Mouse (Mus musculus): ENCODE results near the gene Zfp612. TPM values are rescaled to one million over a fixed set of nuclear protein-coding genes. Genes with fewer than 3 reads are reported as not detected.

Gene Zfp612
- polyA plus RNA-seq, 2 experiments from 2014 or later = 1.3 to 1.7 TPM

DNA sequence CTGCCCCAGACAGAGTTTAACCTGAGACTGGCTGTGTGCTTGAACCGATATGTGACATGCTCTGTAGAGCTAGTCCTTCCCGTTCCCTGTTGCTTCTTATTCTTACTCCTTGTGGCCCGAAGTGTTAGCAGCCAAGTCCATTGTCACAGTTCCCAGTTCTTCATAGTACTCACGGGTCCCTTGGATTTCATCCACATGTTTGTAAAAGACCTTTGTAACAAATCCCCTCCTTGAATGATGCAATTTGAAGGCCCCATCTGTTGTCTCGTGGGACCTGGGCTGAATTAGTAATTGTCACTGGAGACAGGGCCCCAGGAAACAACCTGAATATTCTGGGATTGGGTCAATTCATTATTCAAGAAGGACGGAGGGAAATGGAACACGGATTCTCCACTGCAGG lies 56.0 kb downstream of the Zfp612 start:
- no peak for ATAC-seq

DNA sequence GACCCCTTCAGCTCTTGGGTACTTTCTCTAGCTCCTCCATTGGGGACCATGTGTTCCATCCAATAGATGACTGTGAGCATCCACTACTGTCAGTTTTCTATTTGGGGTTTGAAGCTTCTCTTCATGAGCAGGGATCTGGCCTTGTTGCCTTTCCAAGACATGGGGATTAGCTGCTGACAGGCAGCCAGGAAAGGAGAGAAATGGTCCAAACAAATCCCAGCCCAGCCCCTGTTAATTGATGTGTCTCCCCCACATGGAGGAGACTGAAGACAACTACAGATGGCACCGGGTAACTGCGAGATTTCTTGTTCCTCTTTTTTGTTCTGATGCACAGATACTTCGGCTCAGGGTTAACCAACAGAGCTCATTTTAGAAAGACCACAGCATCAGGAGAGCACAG lies 60.6 kb downstream of the Zfp612 start:
- no peak for ATAC-seq

DNA sequence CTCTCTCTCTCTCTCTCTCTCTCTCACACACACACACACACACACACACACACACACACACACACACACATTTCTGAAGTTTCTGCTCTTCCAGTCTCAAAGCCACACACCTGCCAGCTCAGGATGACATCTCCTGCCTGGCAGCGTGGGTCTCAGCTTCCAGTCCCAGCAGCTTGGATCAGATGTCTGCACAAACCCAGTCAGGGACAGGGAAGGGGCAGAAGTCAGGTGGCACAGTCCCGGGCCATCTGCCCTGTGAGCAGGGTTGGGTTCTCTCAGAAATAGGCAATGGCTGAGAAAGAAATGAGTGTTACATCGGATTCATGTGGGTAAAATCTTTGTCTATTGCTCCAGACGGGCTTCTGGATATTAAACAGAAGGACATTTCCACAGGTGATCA lies 61.2 kb downstream of the Zfp612 start:
- no peak for ATAC-seq

Other genes with a start within 250 kb of the Zfp612 start
- 1 to 10 TPM; 1.0 to 1.3 TPM for gene Phlpp2, start 211.2 kb upstream of the Zfp612 start, polyA plus RNA-seq (2017; shearing (Covaris generic))
- gene Marveld3, start 117.5 kb upstream of the Zfp612 start, polyA plus RNA-seq (2017; shearing (Covaris generic)) = not detected
- not detected for gene Tat, start 89.3 kb upstream of the Zfp612 start, polyA plus RNA-seq (2017; shearing (Covaris generic))
- gene Chst4, start 40.0 kb upstream of the Zfp612 start, polyA plus RNA-seq (2017; shearing (Covaris generic)) = not detected
- not detected for gene Gm21964, start 21.5 kb downstream of the Zfp612 start, polyA plus RNA-seq (2017; shearing (Covaris generic))
- not detected for gene Gm17720, start 23.0 kb downstream of the Zfp612 start, polyA plus RNA-seq (2017; shearing (Covaris generic))
- gene Calb2, start 88.5 kb downstream of the Zfp612 start, polyA plus RNA-seq (2017; shearing (Covaris generic)) = not detected
- gene Cmtr2, start 135.9 kb downstream of the Zfp612 start, polyA plus RNA-seq (2017; shearing (Covaris generic)) = 1 to 10 TPM; 6.3 to 6.9 TPM
- gene Hydin, start 187.2 kb downstream of the Zfp612 start, polyA plus RNA-seq (2017; shearing (Covaris generic)) = under 1 TPM in 1 of 2 experiments, not detected in 1; 0.44 TPM

All from activated CD4-positive, CD25-positive, alpha-beta regulatory T cell, adult 4 months (primary cell).